Mouse (Mus musculus) lung, postnatal 0 days (tissue): ENCODE measurements around the gene Wscd1.

Source experiments
- CTCF ChIP-seq: IDR thresholded peaks from 2 replicates; pipeline ENCODE4 v1.5.1; 2016; ENCODE audit warnings: antibody characterized with exemption, mild to moderate bottlenecking
- EP300 ChIP-seq: IDR thresholded peaks from 2 replicates; pipeline ENCODE4 v1.6.1; 2016; ENCODE audit warnings: antibody characterized with exemption, mild to moderate bottlenecking, control low read depth

DNA sequence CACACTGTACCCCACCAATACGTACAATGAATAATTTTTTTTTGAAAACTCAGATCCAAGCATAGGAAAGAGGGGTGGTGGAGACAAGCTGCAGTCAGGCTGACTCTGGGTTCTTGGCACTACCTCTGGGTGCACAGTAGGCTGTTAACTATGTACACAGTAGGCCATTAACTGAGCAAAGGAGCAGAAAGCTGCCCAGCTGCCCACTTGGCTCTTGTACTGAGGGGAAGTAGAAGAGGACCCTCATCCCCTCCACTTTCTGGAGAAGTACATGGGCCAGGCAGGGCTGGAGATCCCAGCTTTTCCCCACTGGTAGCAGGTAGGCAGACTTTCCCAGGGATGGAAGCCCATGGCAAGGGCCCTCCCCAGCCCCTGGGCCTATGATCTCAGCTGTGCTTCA lies 16.7 kb downstream of the Wscd1 start:
- TF ChIP-seq EP300 (no peak), CTCF (no peak)
